Mouse (Mus musculus): ENCODE measurements around the gene Clint1. TPM values are rescaled to one million over a fixed set of nuclear protein-coding genes. Genes with fewer than 3 reads are reported as not detected.

The Clint1 gene
- polyA plus RNA-seq, 1 experiment from 2014 or later = 76.8 TPM

GRCm38 (mm10) chr11:45943891-45944642, 92.2 kb downstream of the Clint1 start:
- Histone ChIP-seq H3K79me2 (ENCODE audit: inconsistent target) (peaks cover 37% of the 10 kb centered on the region), H3K4me3 (ENCODE audit: inconsistent target) (peak overlapping the region; percentile 57), H3K36me3 (ENCODE audit: inconsistent target) (0 out of 2 replicates have a peak, but pooled peaks cover 5% of the 10 kb centered on the region), H3K27ac (no peak overlapping the region)
- WGBS (ENCODE audit: missing documents) = under 1% methylated on average over 49 of the region's 49 CpGs

- WGBS (ENCODE audit: missing documents) = 1% methylated on average over 37 of the region's 55 CpGs
- H3K27ac ChIP-seq = peak within 1 kb of the TSS; percentile 35
Measured at GRCm38 (mm10) chr11:45944643-45945156, 92.8 kb downstream of the Clint1 start, which contains the start of gene Lsm11. TSS of gene Lsm11 (minus strand) at chr11:45944935.

GRCm38 (mm10) chr11:45946796-45947195, 94.9 kb downstream of the Clint1 start:
- peaks cover 5% of the 10 kb centered on the region; the same call in 1 of the 2 replicates for H3K36me3 ChIP-seq (ENCODE audit: inconsistent target)
- no peak overlapping the region for H3K4me3 ChIP-seq (ENCODE audit: inconsistent target)
- peaks cover 24% of the 10 kb centered on the region for H3K79me2 ChIP-seq (ENCODE audit: inconsistent target)
- WGBS (ENCODE audit: missing documents) = 89% methylated on average over 4 of the region's 4 CpGs
- no peak overlapping the region for H3K27ac ChIP-seq

More at GRCm38 (mm10) chr11:45944643-45945156, 92.8 kb downstream of the Clint1 start, which contains the start of gene Lsm11:
- Histone ChIP-seq H3K4me3 (ENCODE audit: inconsistent target) (peak within 1 kb of the TSS; percentile 57), H3K36me3 (ENCODE audit: inconsistent target) (peaks cover 5% of the 10 kb centered on the region; the same call in 1 of the 2 replicates), H3K79me2 (ENCODE audit: inconsistent target) (peaks cover 37% of the 10 kb centered on the region)

- 100% methylated on average over 2 of the region's 2 CpGs for WGBS (ENCODE audit: missing documents)
- peaks cover 17% of the 10 kb centered on the region for H3K79me2 ChIP-seq (ENCODE audit: inconsistent target)
- H3K4me3 ChIP-seq (ENCODE audit: inconsistent target) = no peak overlapping the region
- no peak overlapping the region for H3K27ac ChIP-seq
- peaks cover 5% of the 10 kb centered on the region; the same call in 1 of the 2 replicates for H3K36me3 ChIP-seq (ENCODE audit: inconsistent target)
Measured at GRCm38 (mm10) chr11:45947491-45947890, 95.6 kb downstream of the Clint1 start.

GRCm38 (mm10) chr11:45955127-45955627, 103.3 kb downstream of the Clint1 start, which contains the start of gene Thg1l:
TSS of gene Thg1l (minus strand) at chr11:45955494.
- 0% methylated on average over 32 of the region's 32 CpGs for WGBS (ENCODE audit: missing documents)
- Histone ChIP-seq H3K79me2 (ENCODE audit: inconsistent target) (no peaks in the 10 kb centered on the region), H3K36me3 (ENCODE audit: inconsistent target) (no peaks in the 10 kb centered on the region), H3K27ac (peak within 1 kb of the TSS; percentile 82), H3K4me3 (ENCODE audit: inconsistent target) (peak within 1 kb of the TSS; percentile 61)

GRCm38 (mm10) chr11:45959598-45959997, 107.7 kb downstream of the Clint1 start:
- Histone ChIP-seq H3K4me3 (ENCODE audit: inconsistent target) (no peak overlapping the region), H3K27ac (no peak overlapping the region), H3K36me3 (ENCODE audit: inconsistent target) (no peaks in the 10 kb centered on the region), H3K79me2 (ENCODE audit: inconsistent target) (no peaks in the 10 kb centered on the region)
- WGBS (ENCODE audit: missing documents) = 66% methylated on average over 3 of the region's 3 CpGs

GRCm38 (mm10) chr11:45960003-45960402, 108.2 kb downstream of the Clint1 start:
- Histone ChIP-seq H3K4me3 (ENCODE audit: inconsistent target) (no peak overlapping the region), H3K79me2 (ENCODE audit: inconsistent target) (no peaks in the 10 kb centered on the region), H3K27ac (no peak overlapping the region), H3K36me3 (ENCODE audit: inconsistent target) (no peaks in the 10 kb centered on the region)
- 84% methylated on average over 5 of the region's 5 CpGs for WGBS (ENCODE audit: missing documents)

Other genes with a start within 250 kb of the Clint1 start
- 0.96 to 5.4 TPM (median 1.9 TPM) in 3 replicates for gene Lsm11, start 92.9 kb downstream of the Clint1 start, polyA plus RNA-seq (2018)
- gene Thg1l, start 103.4 kb downstream of the Clint1 start, polyA plus RNA-seq (2018) = 5.2 to 18.2 TPM (median 7.7 TPM) in 3 replicates
- gene Sox30, start 128.3 kb downstream of the Clint1 start, polyA plus RNA-seq (2018) = not detected in 3 replicates
- 2.0 to 9.0 TPM (median 8.5 TPM) in 3 replicates for gene Gm12166, start 200.3 kb downstream of the Clint1 start, polyA plus RNA-seq (2018)
- gene Adam19, start 203.9 kb downstream of the Clint1 start, polyA plus RNA-seq (2018) = 4.7 to 18.1 TPM (median 13.4 TPM) in 3 replicates

All from macrophage (primary cell).